Mouse (Mus musculus): Measurements from ENCODE around the gene Gm6096.

GRCm38 (mm10) chr7:34298818-34299217 is 48.0 kb downstream of the Gm6096 start:
- no peak for TF ChIP-seq ZNF384 (IDR thresholded peaks at IDR 0.05; ENCODE audit: low read depth, low read length)
- no peak for TF ChIP-seq HCFC1 (IDR thresholded peaks at IDR 0.05; ENCODE audit: borderline replicate concordance, insufficient read depth, low read length)
- TF ChIP-seq ZC3H11A (IDR thresholded peaks at IDR 0.05; ENCODE audit: borderline replicate concordance, low read depth, low read length): no peak
